In the genomic region with DNA sequence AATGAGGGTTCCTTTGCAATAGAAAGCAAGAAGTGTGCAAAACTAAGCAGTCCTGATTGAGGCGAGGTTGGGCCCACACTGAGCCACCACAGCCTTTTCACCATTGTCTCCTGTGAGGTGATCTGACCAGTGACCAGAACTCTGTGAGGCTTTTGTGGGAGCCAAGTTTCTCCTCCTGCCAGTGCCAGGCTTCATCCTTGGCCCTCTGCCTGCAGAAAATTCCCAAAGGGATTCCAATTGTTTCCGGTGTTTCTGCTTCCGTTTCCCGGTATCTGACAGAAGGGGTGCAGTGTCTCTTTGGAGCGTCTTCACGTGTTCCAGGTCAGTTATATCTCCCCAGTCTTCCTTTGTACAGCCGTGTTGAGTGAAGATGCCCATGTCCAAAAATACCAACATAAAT, we compare ENCODE assay signal across 26 mouse cellular contexts. TPM values are rescaled to one million over a fixed set of nuclear protein-coding genes. Genes with fewer than 3 reads are reported as not detected.
DNase-seq lines count a peak whose midpoint lies in the region; ATAC-seq lines count a peak whose summit lies in the region.
"Had no signal": no experiment of that assay in that cellular context is flagged by ENCODE, and none has a peak within 500 bp of the region (broad histone marks: within the 10 kb centered on the region; RNA-seq: fewer than 3 reads in every experiment).

No protein-coding gene starts in this region.

- peak; percentile 51 for DNase-seq in kidney, adult 9 months
- DNase-seq in kidney, postnatal 4 days: no peak
- peak; percentile 67 for DNase-seq in cerebellum, adult 11-12 months
- DNase-seq in cerebellum, adult 9-10 months: peak; percentile 66
- DNase-seq in cerebellum, postnatal 36 days: peak; percentile 43 to 46
- no peak for DNase-seq in adrenal gland, postnatal 10 days
- DNase-seq: adrenal gland, postnatal 36 days; gastrocnemius, postnatal 25 days; heart, adult 11 months; lung, embryonic 14.5 days; lung, postnatal 14 days; right cerebral cortex, adult 18-20 months; right cerebral cortex, postnatal 4 days; thymus, adult 2 months; thymus, postnatal 36 days had no signal

- no peak for ATAC-seq in megakaryocyte, adult 5-6 weeks (ENCODE audit: poor library complexity, severe bottlenecking)
- ATAC-seq: forebrain, embryonic 15.5 days; hindbrain, embryonic 16.5 days; midbrain, embryonic 16.5 days had no signal

RNA-seq across cellular contexts. Expression of gene 1700001J03Rik, which starts 3.6 kb away (rescaled TPM):
- 1 to 10 TPM in 1 of 2 experiments, under 1 TPM in 1; 0.48 to 1.6 TPM for total RNA-seq in adrenal gland, postnatal 10 days (2021)
- 0.80 TPM in 1 of 2 replicates, not detected in the other for total RNA-seq in megakaryocyte, adult 5-6 weeks (2015)
- total RNA-seq in megakaryocyte, adult 5-6 weeks (2017): not detected in 2 replicates
- total RNA-seq: MEL had no signal

RNA-seq across cellular contexts. Expression of gene Gm6309, which starts 18.2 kb away (rescaled TPM):
- not detected for total RNA-seq in adrenal gland, postnatal 10 days (2021)
- total RNA-seq in megakaryocyte, adult 5-6 weeks (2015): not detected in 2 replicates
- not detected in 2 replicates for total RNA-seq in megakaryocyte, adult 5-6 weeks (2017)
- total RNA-seq: adrenal gland, adult 18-20 months; adrenal gland, postnatal 36 days; gastrocnemius, adult 18-20 months; gastrocnemius, postnatal 25 days; heart, postnatal 25 days; layer of hippocampus, adult 8-10 months; layer of hippocampus, postnatal 25 days; megakaryocyte progenitor cell, adult 5-6 weeks; MEL had no signal

RNA-seq across cellular contexts. Expression of gene Gm5565, which starts 28.4 kb away (rescaled TPM):
- total RNA-seq in adrenal gland, postnatal 10 days (2021): not detected
- total RNA-seq in megakaryocyte, adult 5-6 weeks (2015): not detected in 2 replicates
- total RNA-seq in megakaryocyte, adult 5-6 weeks (2017): not detected in 2 replicates
- total RNA-seq: adrenal gland, adult 18-20 months; adrenal gland, postnatal 36 days; gastrocnemius, adult 18-20 months; gastrocnemius, postnatal 25 days; heart, postnatal 25 days; layer of hippocampus, adult 8-10 months; layer of hippocampus, postnatal 25 days; megakaryocyte progenitor cell, adult 5-6 weeks; MEL had no signal

RNA-seq across cellular contexts. Expression of gene Rnf6, which starts 32.6 kb away (rescaled TPM):
- total RNA-seq in adrenal gland, postnatal 10 days (2021): 10 to 100 TPM; 48.6 to 49.4 TPM
- 23.3 and 24.6 TPM in 2 replicates for total RNA-seq in megakaryocyte, adult 5-6 weeks (2015)
- 43.2 and 46.4 TPM in 2 replicates for total RNA-seq in megakaryocyte, adult 5-6 weeks (2017)

RNA-seq across cellular contexts. Expression of gene Cdk8, which starts 42.3 kb away (rescaled TPM):
- total RNA-seq in adrenal gland, postnatal 10 days (2021): 10 to 100 TPM; 48.6 to 62.1 TPM
- total RNA-seq in megakaryocyte, adult 5-6 weeks (2015): 25.3 and 31.1 TPM in 2 replicates
- total RNA-seq in megakaryocyte, adult 5-6 weeks (2017): 23.3 and 24.0 TPM in 2 replicates

Comparison
In these comparisons a context has a peak if more than half of its experiments do, and no peak if none do; other contexts are left out.
1. DNase-seq: peak in kidney, adult 9 months (single experiment), cerebellum, adult 11-12 months (single experiment), cerebellum, adult 9-10 months (single experiment) and cerebellum, postnatal 36 days (2 of 2); none in kidney, postnatal 4 days (0 of 2) and adrenal gland, postnatal 10 days (single experiment).